Mouse (Mus musculus) liver, embryonic 11.5 days (tissue): ENCODE measurements around the gene Snap91. TPM values are rescaled to one million over a fixed set of nuclear protein-coding genes. Genes with fewer than 3 reads are reported as not detected.

Experiments
- ATAC-seq: fragments of 200-750 bp; cut with Nextera tagmentation; replicated peaks from 2 replicates; pipeline ENCODE4 v1.8.0; 2017; ENCODE audit warnings: moderate number of reproducible peaks, mild to moderate bottlenecking, moderate TSS enrichment, moderate library complexity; ENCODE audit not compliant: low FRiP score
- DNase-seq: peaks from one replicate; pipeline ENCODE4 v3.0.0-alpha.2; 2017; ENCODE audit warnings: low spot score
- H3K27ac ChIP-seq: fragments of 300-500 bp; sonication (generic); 2 replicates; pipeline ENCODE4 v1.5.1; 2014; ENCODE audit warnings: mild to moderate bottlenecking, low read depth, low read length, control low read depth
- H3K27me3 ChIP-seq: fragments of 300-500 bp; sonication (generic); replicated peaks from 2 replicates; pipeline ENCODE4 v1.6.1; 2014; ENCODE audit warnings: low read length, mixed read lengths; ENCODE audit not compliant: control insufficient read depth, insufficient read depth
- H3K36me3 ChIP-seq: fragments of 300-500 bp; sonication (generic); 2 replicates; pipeline ENCODE4 v1.6.1; 2014; ENCODE audit warnings: mild to moderate bottlenecking, low read length, moderate library complexity, mixed read lengths; ENCODE audit not compliant: control insufficient read depth, insufficient read depth
- H3K4me1 ChIP-seq: fragments of 300-500 bp; sonication (generic); replicated peaks from 2 replicates; pipeline ENCODE4 v1.6.1; 2014; ENCODE audit warnings: low read length, mixed read lengths; ENCODE audit not compliant: control insufficient read depth, insufficient read depth
- H3K4me2 ChIP-seq: fragments of 300-500 bp; sonication (generic); 2 replicates; pipeline ENCODE4 v1.6.1; 2014; ENCODE audit warnings: mild to moderate bottlenecking, control low read depth, moderate library complexity
- H3K4me3 ChIP-seq: fragments of 300-500 bp; sonication (generic); 2 replicates; pipeline ENCODE4 v1.5.1; 2014; ENCODE audit warnings: low read depth, low read length, control low read depth
- H3K9ac ChIP-seq: fragments of 300-500 bp; sonication (generic); 2 replicates; pipeline ENCODE4 v1.6.1; 2014; ENCODE audit warnings: low read depth, low read length, control low read depth
- H3K9me3 ChIP-seq: fragments of 300-500 bp; sonication (generic); 2 replicates; pipeline ENCODE4 v1.6.1; 2016; ENCODE audit warnings: low read length, inconsistent platforms, mixed read lengths; ENCODE audit not compliant: control insufficient read depth
- WGBS: fragments of 180-500 bp; shearing (Covaris S2); extraction: QIAGEN DNeasy Blood & Tissue Kit; methylation state at CpG from one replicate; pipeline ENCODE4 v1.1.7; 2014; 5-methylcytosine and 5-hydroxymethylcytosine counted together
- polyA plus RNA-seq: library from polyadenylated mRNA; unstranded; fragments of >200 nt; fragmentation: Nextera tagmentation; extraction: Ambion mirVana; gene quantifications from 2 replicates; pipeline ENCODE4 v1.2.1, GENCODE M21; 2014

The Snap91 gene
- polyA plus RNA-seq, result 1.2 and 1.3 TPM in 2 replicates

- peak; percentile 31 for DNase-seq
Observed at GRCm38 (mm10) chr9:86880113-86880972, at the start of gene Snap91. Snap91 (minus strand) TSS chr9:86880654.

GRCm38 (mm10) chr9:86926519-86926918, 46.1 kb upstream of the Snap91 start:
- Histone ChIP-seq H3K36me3 (no peaks in the 10 kb centered on the region), H3K9me3 (no peaks in the 10 kb centered on the region), H3K27ac (no peak overlapping the region), H3K9ac (no peak overlapping the region), H3K4me3 (no peak overlapping the region), H3K27me3 (no peaks in the 10 kb centered on the region), H3K4me2 (no peak overlapping the region), H3K4me1 (no peaks in the 10 kb centered on the region)
- WGBS, result 72% methylated on average over 5 of the region's 5 CpGs
- ATAC-seq (no peak), DNase-seq (no peak)

More at GRCm38 (mm10) chr9:86880113-86880972, at the start of gene Snap91:
- H3K4me1 ChIP-seq, result no peaks in the 10 kb centered on the region
- peak within 1 kb of the TSS; percentile 79 for H3K4me2 ChIP-seq
- ATAC-seq, result peak; percentile 64
- H3K9ac ChIP-seq, result no peak within 1 kb of the TSS
- peak within 1 kb of the TSS; percentile 56 for H3K4me3 ChIP-seq
- H3K27me3 ChIP-seq, result peaks cover 50% of the 10 kb centered on the region
- H3K27ac ChIP-seq, result no peak within 1 kb of the TSS
- H3K9me3 ChIP-seq, result no peaks in the 10 kb centered on the region
- no peaks in the 10 kb centered on the region for H3K36me3 ChIP-seq
- WGBS, result under 1% methylated on average over 78 of the region's 104 CpGs

GRCm38 (mm10) chr9:86925688-86926087, 45.2 kb upstream of the Snap91 start:
- no peak overlapping the region for H3K4me3 ChIP-seq
- H3K27me3 ChIP-seq, result no peaks in the 10 kb centered on the region
- H3K4me2 ChIP-seq, result no peak overlapping the region
- no peaks in the 10 kb centered on the region for H3K4me1 ChIP-seq
- ATAC-seq (no peak), DNase-seq (no peak)
- no peaks in the 10 kb centered on the region for H3K9me3 ChIP-seq
- H3K9ac ChIP-seq, result no peak overlapping the region
- no peaks in the 10 kb centered on the region for H3K36me3 ChIP-seq
- H3K27ac ChIP-seq, result no peak overlapping the region
- 76% methylated on average over 6 of the region's 6 CpGs for WGBS

DNA sequence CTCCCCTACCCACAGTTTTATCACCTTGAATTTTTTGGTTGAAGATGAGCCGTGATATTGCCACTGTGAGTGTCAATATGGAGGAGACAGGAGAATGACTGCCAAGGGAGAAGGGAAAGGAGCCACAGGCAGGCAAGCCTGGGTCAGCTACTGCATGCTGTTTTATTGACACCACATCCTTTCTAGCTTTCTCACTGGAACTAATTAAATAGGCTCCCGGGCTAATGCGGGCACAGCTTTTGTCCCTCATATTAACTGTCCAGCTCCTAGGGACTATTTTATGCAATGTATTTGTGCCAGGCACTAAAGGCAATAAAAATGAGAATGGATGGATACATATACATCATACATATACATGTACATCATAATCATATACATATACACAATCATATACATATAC, 42.0 kb upstream of the Snap91 start:
- H3K4me2 ChIP-seq, result no peak overlapping the region
- no peaks in the 10 kb centered on the region for H3K36me3 ChIP-seq
- H3K27me3 ChIP-seq, result no peaks in the 10 kb centered on the region
- WGBS, result 75% methylated on average over 3 of the region's 3 CpGs
- H3K4me1 ChIP-seq, result no peaks in the 10 kb centered on the region
- no peak for ATAC-seq
- no peak for DNase-seq
- H3K9me3 ChIP-seq, result no peaks in the 10 kb centered on the region
- no peak overlapping the region for H3K9ac ChIP-seq
- H3K27ac ChIP-seq, result no peak overlapping the region
- no peak overlapping the region for H3K4me3 ChIP-seq

- Histone ChIP-seq H3K4me2 (no peak overlapping the region), H3K9ac (no peak overlapping the region), H3K36me3 (no peaks in the 10 kb centered on the region), H3K9me3 (no peaks in the 10 kb centered on the region), H3K4me1 (no peaks in the 10 kb centered on the region), H3K4me3 (no peak overlapping the region), H3K27me3 (no peaks in the 10 kb centered on the region), H3K27ac (no peak overlapping the region)
- DNase-seq (no peak), ATAC-seq (no peak)
- 78% methylated on average over 3 of the region's 3 CpGs for WGBS
Observed at GRCm38 (mm10) chr9:86916543-86916942, 36.1 kb upstream of the Snap91 start.

DNA sequence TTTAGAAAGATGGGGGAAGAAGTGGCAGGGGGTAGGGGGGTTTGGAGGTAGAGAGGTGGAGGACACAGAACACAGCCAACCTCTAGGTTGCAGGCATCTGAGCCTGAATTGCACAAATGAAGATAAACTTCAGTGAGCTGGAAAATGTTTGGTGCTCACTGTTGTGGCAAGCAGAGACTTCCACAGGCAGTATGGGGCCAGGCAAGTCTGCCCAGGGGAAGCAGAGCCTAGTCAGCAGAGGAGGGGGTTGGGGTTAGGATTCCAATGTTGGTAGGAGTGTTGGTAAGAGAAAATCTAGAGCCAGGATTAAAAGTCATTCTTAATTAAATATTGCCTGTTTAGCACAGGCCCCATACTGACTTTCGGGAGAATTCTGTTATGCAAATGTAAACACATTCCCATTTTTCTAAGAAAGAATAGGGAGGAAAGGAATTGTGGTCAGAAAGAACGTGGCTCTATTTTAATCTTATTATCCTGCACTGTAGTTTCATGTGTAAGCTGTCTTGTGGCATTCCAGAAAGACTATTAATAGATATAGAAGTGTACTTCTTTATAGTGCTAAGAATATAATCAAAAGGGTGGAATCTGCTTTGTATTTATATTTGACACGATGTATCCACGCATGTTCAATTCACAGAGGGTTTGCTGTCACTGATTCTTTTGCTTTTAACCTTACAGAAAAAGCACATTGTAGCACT, 19.2 kb upstream of the Snap91 start:
- WGBS, result 59% methylated on average over 4 of the region's 4 CpGs
- Histone ChIP-seq H3K27me3 (no peaks in the 10 kb centered on the region), H3K9me3 (no peaks in the 10 kb centered on the region), H3K4me3 (no peak overlapping the region), H3K9ac (no peak overlapping the region), H3K4me2 (no peak overlapping the region), H3K36me3 (no peaks in the 10 kb centered on the region), H3K27ac (no peak overlapping the region), H3K4me1 (no peaks in the 10 kb centered on the region)
- ATAC-seq (no peak), DNase-seq (no peak)

- H3K27me3 ChIP-seq, result peaks cover 50% of the 10 kb centered on the region
- no peaks in the 10 kb centered on the region for H3K4me1 ChIP-seq
- no peaks in the 10 kb centered on the region for H3K36me3 ChIP-seq
- ATAC-seq, result peak; percentile 39; the same call in 1 of the 2 replicates
- 3% methylated on average over 75 of the region's 75 CpGs for WGBS
- no peaks in the 10 kb centered on the region for H3K9me3 ChIP-seq
- H3K4me3 ChIP-seq, result peak overlapping the region; percentile 56
- no peak overlapping the region for H3K9ac ChIP-seq
- H3K27ac ChIP-seq, result no peak overlapping the region
- peak; percentile 41 for DNase-seq
- H3K4me2 ChIP-seq, result peak overlapping the region; percentile 79
Observed at GRCm38 (mm10) chr9:86879216-86880112, 990 bp downstream of the Snap91 start.

DNA sequence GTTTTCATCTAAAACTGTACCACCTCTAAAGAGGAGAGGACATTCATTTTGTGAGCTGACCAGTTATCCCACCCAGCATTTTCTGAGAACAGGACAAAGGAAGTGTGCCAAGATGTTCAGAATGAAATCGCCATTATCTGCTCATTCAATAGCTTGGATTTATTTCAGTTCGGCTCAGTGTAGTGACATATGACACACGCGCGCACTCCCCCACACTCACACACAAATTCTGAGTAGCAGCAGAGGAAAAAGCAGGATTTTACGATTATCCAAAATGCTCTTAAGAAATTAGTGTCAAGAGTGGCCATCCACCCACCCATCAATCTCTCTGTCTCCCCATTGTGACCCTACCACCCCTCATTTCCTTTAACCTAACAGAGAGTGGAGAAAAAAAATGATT, 1.7 kb downstream of the Snap91 start:
- Histone ChIP-seq H3K36me3 (no peaks in the 10 kb centered on the region), H3K9ac (no peak overlapping the region)
- WGBS, result 62% methylated on average over 6 of the region's 6 CpGs

More for the DNA sequence above, 1.7 kb downstream of the Snap91 start:
- ATAC-seq (no peak), DNase-seq (no peak)
- H3K27me3 ChIP-seq, result peaks cover 50% of the 10 kb centered on the region
- H3K4me1 ChIP-seq, result no peaks in the 10 kb centered on the region
- no peak overlapping the region for H3K4me2 ChIP-seq
- H3K27ac ChIP-seq, result no peak overlapping the region
- no peak overlapping the region for H3K4me3 ChIP-seq
- no peaks in the 10 kb centered on the region for H3K9me3 ChIP-seq
